21 mouse cellular contexts compared by ENCODE assay signal in genomic region chr16:87220611-87221010, GRCm38 (mm10).
"Had no signal": no experiment of that assay in that cellular context is flagged by ENCODE, and none has a peak within 500 bp of the region (broad histone marks: within the 10 kb centered on the region; RNA-seq: fewer than 3 reads in every experiment).

No protein-coding gene starts in this region.

- H3K4me2 ChIP-seq: heart, embryonic 11.5 days; heart, embryonic 13.5 days; heart, embryonic 15.5 days; hindbrain, embryonic 13.5 days; hindbrain, embryonic 15.5 days; kidney, embryonic 15.5 days; limb, embryonic 15.5 days; liver, embryonic 12.5 days had no signal

- ATAC-seq: hindbrain, postnatal 0 days; intestine, embryonic 16.5 days; liver, embryonic 12.5 days had no signal

- H3K4me3 ChIP-seq: heart, adult 2 months; heart, embryonic 13.5 days; heart, embryonic 15.5 days; hindbrain, embryonic 13.5 days; hindbrain, embryonic 15.5 days; kidney, embryonic 15.5 days; layer of hippocampus, adult 2 months; left cerebral cortex, adult 2 months; limb, embryonic 15.5 days; liver, embryonic 12.5 days had no signal

- H3K9me3 ChIP-seq: heart, embryonic 13.5 days; heart, embryonic 15.5 days; hindbrain, embryonic 13.5 days; hindbrain, embryonic 15.5 days; kidney, embryonic 15.5 days; limb, embryonic 15.5 days; liver, embryonic 12.5 days had no signal

- H3K9ac ChIP-seq: heart, embryonic 13.5 days; heart, embryonic 15.5 days; hindbrain, embryonic 13.5 days; hindbrain, embryonic 15.5 days; kidney, embryonic 15.5 days; limb, embryonic 15.5 days; liver, embryonic 12.5 days; liver, embryonic 14.5 days had no signal

- H3K27ac ChIP-seq: heart, adult 2 months; heart, embryonic 13.5 days; heart, embryonic 15.5 days; hindbrain, embryonic 13.5 days; hindbrain, embryonic 15.5 days; hindbrain, postnatal 0 days; kidney, embryonic 15.5 days; kidney, postnatal 0 days; layer of hippocampus, adult 2 months; left cerebral cortex, adult 2 months; limb, embryonic 15.5 days; liver, embryonic 12.5 days; liver, embryonic 14.5 days had no signal

- DNase-seq: gastrocnemius, postnatal 14 days; gastrocnemius, postnatal 36 days; heart, adult 11 months; heart, adult 2 months; heart, postnatal 14 days; heart, postnatal 36 days; kidney, postnatal 4 days had no signal

- H3K27me3 ChIP-seq: heart, embryonic 13.5 days; hindbrain, embryonic 13.5 days; hindbrain, embryonic 15.5 days; kidney, embryonic 15.5 days; limb, embryonic 15.5 days; liver, embryonic 12.5 days had no signal

- H3K4me1 ChIP-seq: hindbrain, embryonic 13.5 days; hindbrain, embryonic 15.5 days; kidney, embryonic 15.5 days; liver, embryonic 12.5 days had no signal

- H3K36me3 ChIP-seq: heart, embryonic 13.5 days; heart, embryonic 15.5 days; hindbrain, embryonic 13.5 days; hindbrain, embryonic 15.5 days; kidney, embryonic 15.5 days; limb, embryonic 15.5 days; liver, embryonic 12.5 days had no signal
